Mouse (Mus musculus) heart, embryonic 12.5 days (tissue): ENCODE results near the gene Slc13a4. TPM values are rescaled to one million over a fixed set of nuclear protein-coding genes. Genes with fewer than 3 reads are reported as not detected.
A peak's percentile ranks its signal among the peaks of the same experiment; 100 is the strongest.

ENCODE experiments used
- ATAC-seq: fragments of 200-750 bp; cut with Nextera tagmentation; 2 replicates; pipeline ENCODE4 v1.8.0; 2017; ENCODE audit warnings: moderate TSS enrichment, moderate library complexity; ENCODE audit not compliant: insufficient number of reproducible peaks, low FRiP score
- H3K27ac ChIP-seq: fragments of 300-500 bp; sonication (generic); 2 replicates; pipeline ENCODE4 v1.5.1; 2016; ENCODE audit warnings: mild to moderate bottlenecking, moderate library complexity; ENCODE audit not compliant: poor library complexity, severe bottlenecking
- H3K27me3 ChIP-seq: fragments of 300-500 bp; sonication (generic); replicated peaks from 2 replicates; pipeline ENCODE4 v1.6.1; 2016; ENCODE audit warnings: mild to moderate bottlenecking, moderate library complexity
- H3K36me3 ChIP-seq: fragments of 300-500 bp; sonication (generic); 2 replicates; pipeline ENCODE4 v1.6.1; 2016; ENCODE audit warnings: mild to moderate bottlenecking, moderate library complexity
- H3K4me1 ChIP-seq: fragments of 300-500 bp; sonication (generic); replicated peaks from 2 replicates; pipeline ENCODE4 v1.6.1; 2016; ENCODE audit warnings: mild to moderate bottlenecking
- H3K4me2 ChIP-seq: fragments of 300-500 bp; sonication (generic); 2 replicates; pipeline ENCODE4 v1.6.1; 2016; ENCODE audit warnings: mild to moderate bottlenecking, moderate library complexity
- H3K4me3 ChIP-seq: fragments of 300-500 bp; sonication (generic); 2 replicates; pipeline ENCODE4 v1.5.1; 2016; ENCODE audit warnings: mild to moderate bottlenecking
- H3K9ac ChIP-seq: fragments of 300-500 bp; sonication (generic); 2 replicates; pipeline ENCODE4 v1.6.1; 2016; ENCODE audit warnings: mild to moderate bottlenecking, moderate library complexity
- H3K9me3 ChIP-seq: fragments of 300-500 bp; sonication (generic); replicated peaks from 2 replicates; pipeline ENCODE4 v1.6.1; 2016; ENCODE audit warnings: mild to moderate bottlenecking, moderate library complexity
- whole genome bisulfite sequencing: fragments of 180-500 bp; shearing (Covaris S2); methylation state at CpG from one replicate; pipeline ENCODE4 v1.1.7; 2016; 5-methylcytosine and 5-hydroxymethylcytosine counted together
- polyA plus RNA-seq: library from polyadenylated mRNA; unstranded; fragments of >200 nt; fragmentation: Nextera tagmentation; extraction: Ambion mirVana; gene quantifications from 2 replicates; pipeline ENCODE4 v1.2.1, GENCODE M21; 2016

The Slc13a4 gene
- polyA plus RNA-seq: 2.1 and 2.4 TPM in 2 replicates

DNA sequence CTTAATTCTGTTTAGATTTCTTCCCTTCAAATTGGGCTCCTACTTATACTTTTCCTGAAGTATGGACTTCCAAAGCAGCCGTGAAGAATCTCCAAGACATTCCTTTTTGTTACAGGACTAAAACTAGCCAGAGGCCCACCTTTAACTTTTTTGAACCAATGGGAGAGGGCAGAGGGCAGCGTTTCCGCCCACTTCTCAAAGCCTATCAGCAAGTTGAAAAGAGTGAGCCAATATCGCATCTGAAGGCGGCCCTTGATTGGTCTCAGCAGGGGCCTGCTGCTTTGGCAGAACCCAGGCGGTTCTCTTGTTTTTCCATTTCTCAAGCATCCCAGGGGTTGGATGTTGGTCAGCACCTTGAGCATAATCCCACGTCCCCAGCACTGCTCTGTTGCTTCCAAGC is at the start of gene Slc13a4:
Gene Slc13a4 (minus strand): TSS at position 95 of the 400 bp plus-strand sequence.
- Histone ChIP-seq H3K27ac (no peak within 1 kb of the TSS), H3K9ac (no peak within 1 kb of the TSS), H3K4me2 (no peak within 1 kb of the TSS), H3K27me3 (no peaks in the 10 kb centered on the region), H3K36me3 (no peaks in the 10 kb centered on the region), H3K9me3 (no peaks in the 10 kb centered on the region), H3K4me1 (peaks cover 14% of the 10 kb centered on the region; the same call in 1 of the 2 replicates), H3K4me3 (no peak within 1 kb of the TSS)
- WGBS: 25% methylated on average over 7 of the region's 7 CpGs
- ATAC-seq: no peak

DNA sequence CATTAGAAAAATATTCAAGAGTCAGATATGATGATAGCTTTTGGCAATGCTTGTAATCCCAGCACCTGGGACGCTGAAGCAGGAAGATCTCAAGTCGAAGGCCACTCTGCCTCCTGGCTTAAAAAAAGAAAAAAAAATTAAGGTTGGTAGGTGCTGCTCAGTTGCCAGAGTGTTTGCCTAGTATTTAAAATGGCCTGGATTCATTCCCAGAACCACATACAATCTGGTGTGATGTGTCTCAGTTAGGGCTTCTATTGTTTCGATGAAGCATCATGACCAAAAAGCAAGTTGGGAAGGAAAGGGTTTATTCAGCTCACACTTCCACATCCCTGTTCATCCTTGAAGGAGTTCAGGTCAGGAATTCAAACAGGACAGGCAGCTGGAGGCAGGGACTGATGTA is 47.4 kb upstream of the Slc13a4 start:
- Histone ChIP-seq H3K4me1 (peaks cover 16% of the 10 kb centered on the region), H3K27ac (no peak overlapping the region), H3K27me3 (0 out of 2 replicates have a peak, but pooled peaks cover 4% of the 10 kb centered on the region), H3K4me2 (no peak overlapping the region), H3K9me3 (0 out of 2 replicates have a peak, but pooled peaks cover 4% of the 10 kb centered on the region), H3K36me3 (no peaks in the 10 kb centered on the region), H3K9ac (no peak overlapping the region), H3K4me3 (no peak overlapping the region)
- WGBS: 88% methylated on average over 3 of the region's 3 CpGs
- ATAC-seq: no peak

DNA sequence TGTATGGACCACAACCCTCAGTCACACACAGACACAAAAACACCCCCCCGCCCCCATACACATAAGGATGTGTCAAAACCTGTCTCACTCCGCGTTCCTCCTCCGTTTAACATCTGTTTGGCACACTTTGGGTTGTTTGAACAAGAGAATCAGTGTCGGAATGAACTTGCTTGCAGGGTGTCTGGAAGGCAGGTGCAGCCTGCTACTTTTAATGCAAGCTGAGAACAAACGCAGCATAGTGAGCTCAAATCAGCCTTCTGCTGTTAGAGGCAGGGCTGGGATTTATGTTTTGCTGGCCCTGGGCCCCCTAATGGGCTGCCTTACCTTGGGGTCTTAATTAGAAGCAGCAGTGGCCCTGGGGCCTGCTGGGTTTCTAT is 46.7 kb upstream of the Slc13a4 start:
- H3K27ac ChIP-seq: no peak overlapping the region
- 0 out of 2 replicates have a peak, but pooled peaks cover 4% of the 10 kb centered on the region for H3K27me3 ChIP-seq
- ATAC-seq: no peak
- H3K4me2 ChIP-seq: no peak overlapping the region
- H3K36me3 ChIP-seq: no peaks in the 10 kb centered on the region
- no peak overlapping the region for H3K9ac ChIP-seq
- peaks cover 16% of the 10 kb centered on the region for H3K4me1 ChIP-seq
- no peak overlapping the region for H3K4me3 ChIP-seq
- H3K9me3 ChIP-seq: 0 out of 2 replicates have a peak, but pooled peaks cover 4% of the 10 kb centered on the region
- WGBS: 47% methylated on average over 6 of the region's 6 CpGs

DNA sequence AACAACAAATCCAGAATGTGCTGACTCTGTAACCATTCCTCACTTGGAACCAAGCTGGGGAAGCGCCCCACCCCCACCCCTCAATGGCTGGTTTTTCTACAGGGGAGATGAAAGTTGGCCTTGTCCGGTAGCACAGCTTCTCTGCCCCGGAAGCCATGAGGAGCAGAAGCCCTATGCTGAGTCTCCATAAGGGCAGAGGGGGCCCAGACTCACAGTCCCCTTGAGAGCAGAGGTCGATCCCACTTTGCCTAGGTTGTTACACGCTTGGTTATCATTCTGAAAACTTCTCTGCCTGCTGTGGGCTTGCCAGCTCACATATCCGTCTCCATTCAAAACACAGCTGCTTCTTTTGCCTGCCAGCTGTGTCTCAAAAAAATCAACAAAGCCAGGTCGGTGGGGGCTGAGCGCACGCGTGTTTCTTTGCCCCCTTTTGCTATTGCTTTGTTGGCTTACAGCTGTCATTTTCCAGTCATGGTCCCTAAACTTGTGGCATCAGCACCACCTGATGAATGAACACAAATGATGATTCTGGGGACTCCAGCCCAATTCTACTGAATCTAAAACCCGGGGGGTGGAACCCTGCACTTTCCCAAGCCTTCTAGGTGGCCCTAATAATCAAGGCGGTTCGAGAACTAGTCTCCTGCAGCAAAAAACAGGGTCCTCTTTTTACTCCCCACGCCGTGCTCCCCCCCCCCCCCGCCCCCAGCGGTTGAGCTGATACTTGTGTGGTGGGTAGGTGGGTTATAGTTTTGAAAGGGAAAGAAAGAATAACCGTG is 46.1 kb upstream of the Slc13a4 start:
- 27% methylated on average over 17 of the region's 18 CpGs for WGBS
- no peak overlapping the region for H3K9ac ChIP-seq
- no peaks in the 10 kb centered on the region for H3K36me3 ChIP-seq
- H3K4me3 ChIP-seq: no peak overlapping the region
- peak; percentile 36 for ATAC-seq
- peaks cover 16% of the 10 kb centered on the region for H3K4me1 ChIP-seq
- no peak overlapping the region for H3K27ac ChIP-seq
- 0 out of 2 replicates have a peak, but pooled peaks cover 3% of the 10 kb centered on the region for H3K9me3 ChIP-seq
- H3K4me2 ChIP-seq: peak overlapping the region; percentile 47
- H3K27me3 ChIP-seq: 0 out of 2 replicates have a peak, but pooled peaks cover 4% of the 10 kb centered on the region

DNA sequence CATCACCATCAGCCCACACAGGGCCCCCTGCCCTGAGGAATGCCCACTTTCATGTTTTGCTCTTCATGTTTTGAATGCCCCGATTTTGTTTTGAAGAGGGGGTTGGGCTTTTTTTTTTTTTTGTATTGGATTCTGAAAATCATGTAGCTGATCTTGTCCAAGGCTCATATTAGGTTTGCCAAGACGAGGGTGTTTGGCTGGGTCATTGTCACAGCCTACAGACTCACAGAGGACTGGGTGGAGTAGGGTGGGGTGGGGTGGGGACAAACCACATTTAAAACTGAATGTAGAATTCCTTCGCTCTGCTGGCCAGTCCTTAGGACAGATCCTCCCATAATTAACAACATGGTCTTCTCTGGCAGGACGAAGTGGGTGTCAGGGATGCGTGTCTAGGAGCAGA is 45.5 kb upstream of the Slc13a4 start:
- no peak; the same call in 1 of the 2 replicates for ATAC-seq
- peak overlapping the region; percentile 47 for H3K4me2 ChIP-seq
- H3K27ac ChIP-seq: no peak overlapping the region
- H3K9ac ChIP-seq: no peak overlapping the region
- H3K4me1 ChIP-seq: peaks cover 16% of the 10 kb centered on the region
- H3K9me3 ChIP-seq: no peaks in the 10 kb centered on the region
- 0 out of 2 replicates have a peak, but pooled peaks cover 4% of the 10 kb centered on the region for H3K27me3 ChIP-seq
- no peaks in the 10 kb centered on the region for H3K36me3 ChIP-seq
- no peak overlapping the region for H3K4me3 ChIP-seq
- WGBS: 63% methylated on average over 5 of the region's 5 CpGs

DNA sequence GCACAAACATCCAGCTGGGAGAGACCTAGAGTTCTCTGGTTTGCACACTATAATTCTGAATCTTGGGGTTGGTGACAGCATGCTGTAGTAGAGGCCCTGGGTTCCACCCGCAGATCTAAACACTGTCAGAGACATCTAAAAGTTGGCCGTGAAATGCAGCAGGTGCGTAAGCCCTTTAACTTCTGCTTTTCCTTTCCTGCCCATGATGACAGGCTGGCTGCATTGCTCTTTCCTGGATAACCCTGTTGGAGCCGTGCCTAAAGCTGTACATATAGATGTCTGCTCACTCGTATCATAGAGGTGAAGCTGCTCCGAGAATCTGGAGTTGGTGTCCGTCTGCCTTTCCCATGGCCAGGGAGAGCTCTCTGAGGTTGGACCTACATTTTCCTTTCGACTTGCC is 44.9 kb upstream of the Slc13a4 start:
- no peaks in the 10 kb centered on the region for H3K36me3 ChIP-seq
- WGBS: 64% methylated on average over 8 of the region's 8 CpGs
- H3K27me3 ChIP-seq: 0 out of 2 replicates have a peak, but pooled peaks cover 4% of the 10 kb centered on the region

DNA sequence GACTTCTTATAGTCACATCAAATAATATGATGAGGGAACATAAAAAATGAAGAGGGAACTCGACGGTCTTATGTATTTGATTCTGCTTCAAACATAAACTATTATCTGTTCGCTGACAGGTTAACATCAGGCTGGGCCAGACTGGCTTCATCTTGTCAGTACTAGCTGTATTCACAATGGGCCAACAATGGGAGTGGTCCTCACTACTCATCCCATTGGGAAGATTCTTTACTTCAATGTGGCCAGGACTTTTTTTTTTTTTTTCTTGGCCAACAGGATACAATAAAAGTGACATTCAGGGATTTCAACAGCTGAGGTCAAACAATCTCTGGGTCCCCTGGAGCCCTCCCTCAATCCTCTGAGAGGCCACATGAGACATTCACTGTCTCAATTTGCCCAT is 43.9 kb upstream of the Slc13a4 start:
- WGBS: 83% methylated on average over 3 of the region's 3 CpGs
- Histone ChIP-seq H3K4me2 (no peak overlapping the region), H3K4me3 (no peak overlapping the region), H3K4me1 (peaks cover 16% of the 10 kb centered on the region), H3K9ac (no peak overlapping the region), H3K36me3 (no peaks in the 10 kb centered on the region), H3K27me3 (0 out of 2 replicates have a peak, but pooled peaks cover 4% of the 10 kb centered on the region), H3K27ac (no peak overlapping the region), H3K9me3 (no peaks in the 10 kb centered on the region)
- ATAC-seq: no peak

More for the DNA sequence above, 44.9 kb upstream of the Slc13a4 start:
- no peak overlapping the region for H3K4me2 ChIP-seq
- no peak for ATAC-seq
- H3K4me3 ChIP-seq: no peak overlapping the region
- H3K4me1 ChIP-seq: peaks cover 16% of the 10 kb centered on the region
- H3K9ac ChIP-seq: no peak overlapping the region
- H3K9me3 ChIP-seq: no peaks in the 10 kb centered on the region
- H3K27ac ChIP-seq: no peak overlapping the region

DNA sequence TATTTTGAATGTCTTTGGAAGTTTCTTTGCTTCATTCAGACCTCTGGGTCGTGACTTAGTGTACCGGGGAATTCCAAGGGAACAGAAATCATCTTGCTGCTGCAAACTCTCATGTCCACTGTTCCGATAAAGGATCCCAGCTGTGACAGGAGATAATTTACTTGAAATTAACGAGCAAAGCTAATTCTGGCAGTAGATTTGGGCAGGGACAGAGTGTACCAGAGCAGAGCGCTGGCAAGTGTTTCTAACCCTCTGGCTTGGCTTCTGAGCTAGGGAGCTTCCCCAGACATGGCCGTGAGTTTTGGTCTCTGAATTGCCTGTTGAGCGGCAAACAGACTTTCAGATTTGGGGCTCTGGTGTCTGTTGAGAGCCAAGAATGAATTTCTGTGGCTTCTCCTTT is 41.9 kb upstream of the Slc13a4 start:
- Histone ChIP-seq H3K27me3 (no peaks in the 10 kb centered on the region), H3K4me3 (no peak overlapping the region), H3K36me3 (no peaks in the 10 kb centered on the region), H3K9me3 (no peaks in the 10 kb centered on the region), H3K27ac (no peak overlapping the region), H3K9ac (no peak overlapping the region), H3K4me1 (peaks cover 16% of the 10 kb centered on the region), H3K4me2 (no peak overlapping the region)
- ATAC-seq: no peak
- 50% methylated on average over 7 of the region's 7 CpGs for WGBS

DNA sequence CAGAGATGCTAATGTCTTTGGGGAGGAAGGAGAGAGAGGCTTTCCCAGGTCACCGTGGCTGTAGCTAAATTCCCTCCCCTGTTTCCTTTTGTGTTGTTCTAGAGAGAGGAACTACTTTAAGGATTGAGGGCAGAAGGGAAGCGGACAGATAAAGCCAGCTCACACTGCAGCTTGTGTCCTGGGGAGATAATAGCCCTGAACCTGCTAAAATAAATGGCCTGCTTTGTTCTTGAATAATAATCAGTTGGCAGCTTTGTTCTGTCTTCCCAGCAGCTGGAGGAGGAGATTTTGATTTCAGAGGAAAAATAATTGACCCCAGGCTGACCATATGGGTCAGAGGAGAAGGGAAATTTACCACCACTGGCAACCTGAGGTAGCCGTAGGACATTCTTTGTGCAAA is 30.7 kb upstream of the Slc13a4 start:
- no peak overlapping the region for H3K4me3 ChIP-seq
- H3K4me1 ChIP-seq: peaks cover 31% of the 10 kb centered on the region
- no peaks in the 10 kb centered on the region for H3K27me3 ChIP-seq
- no peaks in the 10 kb centered on the region for H3K9me3 ChIP-seq
- 28% methylated on average over 3 of the region's 3 CpGs for WGBS
- ATAC-seq: 0 out of 2 replicates have a peak, but pooled peaks have one; percentile 4
- no peaks in the 10 kb centered on the region for H3K36me3 ChIP-seq
- no peak overlapping the region for H3K4me2 ChIP-seq
- no peak overlapping the region for H3K9ac ChIP-seq
- no peak overlapping the region for H3K27ac ChIP-seq

DNA sequence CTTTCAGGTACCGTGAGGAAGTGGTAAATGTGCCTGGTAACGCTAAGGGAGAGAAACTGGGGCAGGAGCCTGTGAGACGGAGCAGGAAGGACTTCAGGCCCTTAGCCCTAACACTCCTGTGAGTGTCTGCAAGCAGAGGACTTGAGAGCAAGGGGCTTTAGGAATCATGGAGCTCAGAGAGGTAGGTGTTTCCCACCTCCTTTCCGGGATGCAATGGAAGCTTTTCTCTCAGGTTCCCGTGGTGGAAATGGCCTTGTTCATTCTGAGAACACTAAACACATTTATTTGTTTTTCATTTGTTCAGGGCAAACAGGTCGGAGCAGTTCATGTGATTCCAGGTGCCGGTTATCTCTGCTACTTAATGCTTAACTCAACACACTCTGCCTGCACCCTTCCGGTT is 29.9 kb upstream of the Slc13a4 start:
- Histone ChIP-seq H3K4me1 (peaks cover 32% of the 10 kb centered on the region), H3K4me2 (no peak overlapping the region), H3K36me3 (no peaks in the 10 kb centered on the region), H3K4me3 (no peak overlapping the region), H3K9ac (no peak overlapping the region), H3K27ac (no peak overlapping the region), H3K9me3 (no peaks in the 10 kb centered on the region), H3K27me3 (no peaks in the 10 kb centered on the region)
- no peak for ATAC-seq
- whole genome bisulfite sequencing: 62% methylated on average over 8 of the region's 8 CpGs

DNA sequence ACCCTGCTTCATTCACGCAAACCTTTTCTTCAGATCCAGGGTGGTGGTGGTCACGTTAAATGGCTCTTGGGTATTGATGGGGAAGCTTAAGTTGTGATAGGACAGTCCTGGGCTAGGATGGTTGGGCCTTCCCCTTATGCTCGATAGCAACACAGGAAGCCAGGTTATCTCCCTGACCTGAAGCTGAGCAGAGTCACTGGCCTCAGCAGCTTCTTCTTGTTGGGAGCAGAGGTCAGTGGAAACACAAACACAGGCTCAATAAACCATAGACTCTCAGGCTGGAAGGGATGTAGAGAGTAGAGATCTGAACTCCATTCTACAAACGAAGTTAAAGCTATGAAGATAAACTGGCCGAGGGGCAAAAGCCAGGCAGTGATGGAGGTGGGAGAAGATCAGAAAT is 27.5 kb upstream of the Slc13a4 start:
- WGBS: 45% methylated on average over 5 of the region's 5 CpGs
- ATAC-seq: peak; percentile 45; the same call in 1 of the 2 replicates
- H3K27me3 ChIP-seq: no peaks in the 10 kb centered on the region

More for the DNA sequence above, 27.5 kb upstream of the Slc13a4 start:
- Histone ChIP-seq H3K27ac (no peak overlapping the region), H3K9me3 (no peaks in the 10 kb centered on the region), H3K9ac (no peak overlapping the region), H3K4me2 (no peak overlapping the region), H3K36me3 (no peaks in the 10 kb centered on the region), H3K4me3 (no peak overlapping the region), H3K4me1 (peaks cover 43% of the 10 kb centered on the region)
